Mouse (Mus musculus) forebrain, postnatal 0 days (tissue): ENCODE data around the gene Fam189a1. TPM values are rescaled to one million over a fixed set of nuclear protein-coding genes. Genes with fewer than 3 reads are reported as not detected.

Source experiments
- ATAC-seq: fragments of 200-750 bp; cut with Nextera tagmentation; 2 replicates; pipeline ENCODE4 v1.8.0; 2017; ENCODE audit warnings: mild to moderate bottlenecking, moderate library complexity
- DNase-seq: peaks from one replicate; pipeline ENCODE4 v3.0.0-alpha.2; 2015
- H3K27ac ChIP-seq: fragments of 300-500 bp; sonication (generic); 2 replicates; pipeline ENCODE4 v1.5.1; 2014; ENCODE audit warnings: low read depth, mild to moderate bottlenecking, antibody characterized with exemption, low read length, moderate library complexity, mixed read lengths
- H3K27me3 ChIP-seq: fragments of 300-500 bp; sonication (generic); 2 replicates; pipeline ENCODE4 v1.6.1; 2014; ENCODE audit warnings: mild to moderate bottlenecking, low read length, mixed read lengths; ENCODE audit not compliant: insufficient read depth
- H3K36me3 ChIP-seq: fragments of 300-500 bp; sonication (generic); 2 replicates; pipeline ENCODE4 v1.6.1; 2014; ENCODE audit warnings: mild to moderate bottlenecking, moderate library complexity; ENCODE audit not compliant: insufficient read depth
- H3K4me1 ChIP-seq: fragments of 300-500 bp; sonication (generic); 2 replicates; pipeline ENCODE4 v1.6.1; 2014; ENCODE audit warnings: antibody characterized with exemption; ENCODE audit not compliant: insufficient read depth
- H3K4me2 ChIP-seq: fragments of 300-500 bp; sonication (generic); 2 replicates; pipeline ENCODE4 v1.6.1; 2014; ENCODE audit warnings: low read depth, mild to moderate bottlenecking, moderate library complexity
- H3K4me3 ChIP-seq: fragments of 300-500 bp; sonication (generic); 2 replicates; pipeline ENCODE4 v1.5.1; 2014; ENCODE audit warnings: low read depth, low read length, mixed read lengths
- H3K9ac ChIP-seq: fragments of 300-500 bp; sonication (generic); 2 replicates; pipeline ENCODE4 v1.6.1; 2014; ENCODE audit warnings: mild to moderate bottlenecking
- H3K9me3 ChIP-seq: fragments of 300-500 bp; sonication (generic); 2 replicates; pipeline ENCODE4 v1.6.1; 2016; ENCODE audit warnings: low read length
- CTCF ChIP-seq: sonication (generic); IDR thresholded peaks from 2 replicates; pipeline ENCODE4 v1.5.1; 2016; ENCODE audit warnings: antibody characterized with exemption, control low read depth, low read depth
- WGBS: fragments of 180-500 bp; shearing (Covaris S2); extraction: QIAGEN DNeasy Blood & Tissue Kit; methylation state at CpG from one replicate; pipeline ENCODE4 v1.1.7; 2014; 5-methylcytosine and 5-hydroxymethylcytosine counted together
- polyA plus RNA-seq: library from polyadenylated mRNA; unstranded; fragments of >200 nt; fragmentation: Nextera tagmentation; extraction: Ambion mirVana; gene quantifications from 2 replicates; pipeline ENCODE4 v1.2.1, GENCODE M21; 2015
- total RNA-seq: library from RNA; depleted of rRNA; stranded (reverse); fragments of >200 nt; gene quantifications from 2 replicates; pipeline ENCODE4 v1.2.3, GENCODE M21; 2014

Fam189a1 gene
- total and polyA plus RNA-seq, 2 experiments from 2014 or later = 15.2 to 20.8 TPM

DNA sequence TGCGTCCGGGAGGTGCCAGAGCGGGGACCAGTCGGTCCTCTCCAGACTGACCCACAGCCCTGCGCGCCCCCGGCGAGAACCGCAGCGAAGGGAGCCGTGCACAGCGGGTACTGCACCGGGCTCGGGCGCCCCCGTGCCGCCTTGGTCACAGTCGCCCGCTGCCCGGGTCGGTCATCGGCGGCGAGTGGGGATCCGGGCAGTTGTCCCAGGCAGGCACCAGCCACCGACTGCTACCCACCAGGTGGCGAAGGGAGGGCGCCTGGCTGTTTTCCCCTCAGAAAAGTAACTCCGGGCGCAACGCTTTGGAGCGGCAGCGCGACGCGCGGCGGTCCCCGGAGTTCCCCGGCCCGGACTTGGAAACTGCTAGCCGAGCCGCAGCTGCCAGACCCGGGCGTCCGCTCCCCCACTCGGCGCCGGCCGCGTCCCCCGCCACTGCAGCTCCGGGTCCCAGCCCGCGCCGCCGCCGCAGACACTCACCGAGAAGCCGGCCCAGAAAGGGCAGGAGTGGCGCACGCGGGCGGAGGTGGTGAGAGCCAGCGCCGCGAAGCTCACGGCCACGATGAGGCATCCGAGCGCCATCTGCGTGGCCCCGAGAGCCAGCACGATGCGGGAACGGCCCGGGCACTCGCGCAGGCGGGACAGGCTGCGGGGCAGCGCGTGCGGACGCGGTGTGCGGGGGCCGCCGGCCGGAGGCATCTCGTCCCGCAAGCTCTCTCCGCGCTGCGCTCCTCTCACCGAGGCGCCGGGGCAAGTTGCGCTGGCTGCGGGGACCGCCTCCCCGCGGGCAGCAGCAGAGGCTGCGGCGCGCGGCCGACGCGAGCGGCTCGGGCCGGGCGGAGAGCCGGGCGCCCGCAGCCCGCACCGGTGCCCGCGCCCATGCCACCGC lies 499 bp downstream of the Fam189a1 start:
- DNase-seq = peak; percentile 67
- Histone ChIP-seq H3K27ac (peak overlapping the region; percentile 59), H3K9me3 (no peaks in the 10 kb centered on the region), H3K9ac (peak overlapping the region; percentile 62), H3K36me3 (no peaks in the 10 kb centered on the region), H3K27me3 (peaks cover 23% of the 10 kb centered on the region), H3K4me2 (peak overlapping the region; percentile 96), H3K4me3 (peak overlapping the region; percentile 61), H3K4me1 (peaks cover 2% of the 10 kb centered on the region; the same call in 1 of the 2 replicates)
- ATAC-seq = peak; percentile 89
- WGBS = under 1% methylated on average over 99 of the region's 122 CpGs
- peak; percentile 31; the same call in 1 of the 2 replicates for TF ChIP-seq CTCF

DNA sequence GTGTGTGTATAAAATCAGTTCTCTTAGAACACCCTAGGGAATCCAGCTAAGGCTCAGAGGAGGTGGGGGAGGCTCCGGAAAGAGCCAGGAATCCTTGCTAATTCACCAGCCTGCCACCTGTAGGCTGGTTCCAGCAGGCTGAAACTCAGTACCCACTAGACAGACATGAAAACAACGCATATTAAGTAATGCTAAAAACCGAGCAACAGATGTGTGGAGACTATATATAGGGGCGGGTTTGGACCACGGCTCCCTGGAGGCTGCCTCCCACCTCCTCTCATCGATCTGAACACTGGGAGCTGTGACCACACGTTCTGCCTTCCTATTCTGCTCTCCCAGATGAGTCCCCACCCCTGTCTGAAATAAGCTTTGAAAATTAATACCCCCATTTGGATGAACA lies 1.8 kb downstream of the Fam189a1 start:
- H3K9ac ChIP-seq = no peak overlapping the region
- peaks cover 23% of the 10 kb centered on the region for H3K27me3 ChIP-seq
- H3K4me2 ChIP-seq = peak overlapping the region; percentile 96
- peaks cover 2% of the 10 kb centered on the region; the same call in 1 of the 2 replicates for H3K4me1 ChIP-seq
- 8% methylated on average over 7 of the region's 7 CpGs for WGBS
- H3K27ac ChIP-seq = no peak overlapping the region
- ATAC-seq = peak; percentile 16; the same call in 1 of the 2 replicates
- peak overlapping the region; percentile 61 for H3K4me3 ChIP-seq
- TF ChIP-seq CTCF = peak; percentile 46
- H3K9me3 ChIP-seq = no peaks in the 10 kb centered on the region
- peak; percentile 37 for DNase-seq
- no peaks in the 10 kb centered on the region for H3K36me3 ChIP-seq

DNA sequence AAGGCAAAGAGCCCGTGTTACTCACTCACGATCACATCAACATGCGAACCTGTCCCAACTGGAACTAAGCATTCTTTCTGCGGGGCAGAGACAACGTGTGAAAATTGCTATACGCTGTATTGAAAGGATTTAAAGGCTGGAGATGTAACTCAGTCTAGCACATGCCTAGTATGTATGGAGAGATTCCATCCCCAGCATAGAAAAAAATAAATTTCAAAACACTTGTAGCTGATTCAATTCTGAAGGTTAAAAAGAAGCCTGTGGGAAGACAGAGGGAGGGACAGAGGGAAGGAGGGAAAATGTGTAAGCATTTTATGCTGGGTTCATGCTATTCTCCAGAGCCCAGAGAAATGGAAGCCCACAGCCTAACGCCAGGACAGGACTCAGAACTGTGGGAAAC lies 2.5 kb downstream of the Fam189a1 start:
- H3K9me3 ChIP-seq = no peaks in the 10 kb centered on the region
- peaks cover 2% of the 10 kb centered on the region; the same call in 1 of the 2 replicates for H3K4me1 ChIP-seq
- peak; percentile 26 for DNase-seq
- 70% methylated on average over 7 of the region's 7 CpGs for WGBS
- no peak overlapping the region for H3K27ac ChIP-seq
- H3K4me3 ChIP-seq = no peak overlapping the region
- no peak for ATAC-seq
- H3K27me3 ChIP-seq = peaks cover 23% of the 10 kb centered on the region
- TF ChIP-seq CTCF = no peak
- H3K36me3 ChIP-seq = no peaks in the 10 kb centered on the region
- no peak overlapping the region; the same call in 1 of the 2 replicates for H3K4me2 ChIP-seq
- no peak overlapping the region for H3K9ac ChIP-seq

DNA sequence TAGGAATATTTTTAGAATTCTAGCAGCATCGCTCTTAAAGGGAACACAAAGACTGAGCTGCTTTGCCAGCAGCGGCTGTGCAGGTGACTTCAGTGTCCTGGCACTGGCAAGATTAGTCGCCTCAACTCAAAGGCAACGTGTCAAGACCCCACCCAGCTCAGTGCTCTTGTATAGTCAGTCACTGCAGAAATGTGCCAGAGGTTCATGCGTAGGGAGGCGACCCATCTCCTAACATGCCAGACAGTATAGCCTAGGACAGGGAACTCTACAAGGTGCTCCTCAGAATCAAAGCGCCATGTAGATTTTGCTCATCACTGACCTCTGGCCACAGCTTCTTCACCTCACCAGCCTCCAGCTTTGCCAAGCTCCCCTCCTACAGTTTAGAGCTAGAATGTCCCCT lies 4.8 kb downstream of the Fam189a1 start:
- H3K9ac ChIP-seq = no peak overlapping the region
- WGBS = 91% methylated on average over 7 of the region's 7 CpGs
- no peaks in the 10 kb centered on the region for H3K36me3 ChIP-seq
- TF ChIP-seq CTCF = no peak
- no peak overlapping the region for H3K27ac ChIP-seq
- ATAC-seq = no peak
- peaks cover 7% of the 10 kb centered on the region; the same call in 1 of the 2 replicates for H3K27me3 ChIP-seq
- no peaks in the 10 kb centered on the region for H3K9me3 ChIP-seq
- no peak for DNase-seq
- H3K4me2 ChIP-seq = no peak overlapping the region
- H3K4me3 ChIP-seq = no peak overlapping the region
- peaks cover 2% of the 10 kb centered on the region; the same call in 1 of the 2 replicates for H3K4me1 ChIP-seq

DNA sequence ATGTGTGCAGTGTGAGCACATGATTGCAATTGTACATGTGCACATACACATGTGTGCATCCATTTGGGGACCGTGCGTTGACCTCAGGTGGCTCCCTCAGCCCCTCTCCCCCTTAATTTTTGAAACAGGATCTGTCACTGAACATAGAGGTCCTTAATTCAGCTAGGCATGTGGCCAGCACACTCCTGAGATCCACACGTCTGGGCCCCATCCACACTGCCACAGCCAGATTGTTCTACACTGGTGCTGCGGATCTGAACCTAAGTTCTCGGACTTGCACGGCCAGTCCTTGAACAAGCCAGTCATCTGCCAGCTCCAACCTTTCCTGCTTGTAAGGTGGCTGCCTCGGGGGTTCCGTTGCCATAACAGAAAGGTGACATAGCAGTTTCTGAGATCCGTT lies 7.3 kb downstream of the Fam189a1 start:
- no peak for DNase-seq
- Histone ChIP-seq H3K27ac (no peak overlapping the region), H3K36me3 (no peaks in the 10 kb centered on the region), H3K9me3 (no peaks in the 10 kb centered on the region), H3K27me3 (peaks cover 6% of the 10 kb centered on the region; the same call in 1 of the 2 replicates), H3K4me2 (no peak overlapping the region), H3K4me3 (no peak overlapping the region), H3K4me1 (peaks cover 2% of the 10 kb centered on the region; the same call in 1 of the 2 replicates), H3K9ac (no peak overlapping the region)
- TF ChIP-seq CTCF = no peak
- no peak for ATAC-seq
- 88% methylated on average over 9 of the region's 9 CpGs for WGBS

DNA sequence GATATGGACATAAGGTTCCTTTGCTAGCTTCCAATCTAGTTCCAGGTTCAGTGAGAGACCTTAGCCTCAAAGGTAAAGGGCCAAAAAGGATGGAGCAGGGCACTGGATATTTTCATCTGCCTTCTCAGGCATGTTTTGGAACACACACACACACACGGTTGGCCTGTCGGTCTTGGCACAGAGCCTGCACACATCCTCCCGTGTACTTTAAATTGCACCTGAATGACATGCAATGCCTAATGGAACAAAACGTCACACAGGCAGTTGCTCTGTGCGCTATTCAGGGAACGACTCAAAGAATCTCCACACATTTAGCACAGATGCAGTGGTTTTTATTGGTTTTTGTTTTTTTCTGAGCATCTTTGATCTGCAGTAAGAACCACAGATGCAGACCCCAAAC lies 11.5 kb downstream of the Fam189a1 start:
- Histone ChIP-seq H3K9me3 (no peaks in the 10 kb centered on the region), H3K27ac (no peak overlapping the region), H3K4me3 (no peak overlapping the region), H3K4me2 (no peak overlapping the region), H3K4me1 (no peaks in the 10 kb centered on the region), H3K27me3 (no peaks in the 10 kb centered on the region), H3K9ac (no peak overlapping the region), H3K36me3 (no peaks in the 10 kb centered on the region)
- ATAC-seq (no peak), DNase-seq (no peak)
- no peak for TF ChIP-seq CTCF
- WGBS = 22% methylated on average over 6 of the region's 6 CpGs

DNA sequence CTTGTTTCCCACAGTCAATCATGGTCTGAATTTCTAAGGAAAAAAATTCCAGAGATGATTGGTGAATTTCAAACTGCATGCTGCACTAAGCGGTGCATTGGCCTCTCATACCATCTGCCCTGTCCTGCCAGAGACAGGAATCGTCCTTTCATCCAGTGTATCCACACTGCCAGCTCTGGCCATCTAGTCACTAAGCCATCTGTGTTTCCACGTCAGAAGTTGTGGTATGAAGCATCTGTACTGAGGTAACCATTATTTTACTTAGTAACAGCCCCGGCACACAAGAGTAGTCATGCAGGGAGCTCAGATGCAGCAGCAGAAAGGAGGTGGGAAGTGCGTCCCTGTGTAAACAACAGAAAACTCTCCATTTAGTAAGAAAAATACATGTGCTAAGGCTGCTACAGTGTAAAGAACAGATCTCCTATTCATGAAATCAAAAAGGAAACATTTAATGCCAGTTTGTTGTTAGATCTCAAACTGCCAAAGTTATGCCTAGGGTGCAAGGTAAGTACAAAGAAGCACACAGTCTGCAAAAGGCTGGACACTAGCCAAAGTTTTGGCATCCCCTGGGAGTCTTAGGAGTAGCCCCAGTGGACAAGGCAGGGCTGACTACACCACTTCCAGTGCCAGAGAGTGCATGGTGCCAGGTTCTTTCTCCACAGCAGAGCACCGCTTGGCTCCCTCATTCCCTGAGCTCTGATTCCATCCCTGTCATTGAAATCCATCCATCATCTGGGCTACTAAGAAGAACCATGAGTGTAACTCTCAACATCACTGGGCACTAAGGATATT lies 14.3 kb downstream of the Fam189a1 start:
- Histone ChIP-seq H3K27ac (no peak overlapping the region), H3K27me3 (no peaks in the 10 kb centered on the region), H3K4me1 (no peaks in the 10 kb centered on the region), H3K4me2 (no peak overlapping the region), H3K9ac (no peak overlapping the region), H3K4me3 (no peak overlapping the region), H3K9me3 (no peaks in the 10 kb centered on the region), H3K36me3 (no peaks in the 10 kb centered on the region)
- peak; percentile 34; the same call in 1 of the 2 replicates for ATAC-seq
- no peak for TF ChIP-seq CTCF
- 40% methylated on average over 6 of the region's 6 CpGs for WGBS
- DNase-seq = peak; percentile 29
